ENCODE assay signal across 8 mouse cellular contexts in the genomic region with DNA sequence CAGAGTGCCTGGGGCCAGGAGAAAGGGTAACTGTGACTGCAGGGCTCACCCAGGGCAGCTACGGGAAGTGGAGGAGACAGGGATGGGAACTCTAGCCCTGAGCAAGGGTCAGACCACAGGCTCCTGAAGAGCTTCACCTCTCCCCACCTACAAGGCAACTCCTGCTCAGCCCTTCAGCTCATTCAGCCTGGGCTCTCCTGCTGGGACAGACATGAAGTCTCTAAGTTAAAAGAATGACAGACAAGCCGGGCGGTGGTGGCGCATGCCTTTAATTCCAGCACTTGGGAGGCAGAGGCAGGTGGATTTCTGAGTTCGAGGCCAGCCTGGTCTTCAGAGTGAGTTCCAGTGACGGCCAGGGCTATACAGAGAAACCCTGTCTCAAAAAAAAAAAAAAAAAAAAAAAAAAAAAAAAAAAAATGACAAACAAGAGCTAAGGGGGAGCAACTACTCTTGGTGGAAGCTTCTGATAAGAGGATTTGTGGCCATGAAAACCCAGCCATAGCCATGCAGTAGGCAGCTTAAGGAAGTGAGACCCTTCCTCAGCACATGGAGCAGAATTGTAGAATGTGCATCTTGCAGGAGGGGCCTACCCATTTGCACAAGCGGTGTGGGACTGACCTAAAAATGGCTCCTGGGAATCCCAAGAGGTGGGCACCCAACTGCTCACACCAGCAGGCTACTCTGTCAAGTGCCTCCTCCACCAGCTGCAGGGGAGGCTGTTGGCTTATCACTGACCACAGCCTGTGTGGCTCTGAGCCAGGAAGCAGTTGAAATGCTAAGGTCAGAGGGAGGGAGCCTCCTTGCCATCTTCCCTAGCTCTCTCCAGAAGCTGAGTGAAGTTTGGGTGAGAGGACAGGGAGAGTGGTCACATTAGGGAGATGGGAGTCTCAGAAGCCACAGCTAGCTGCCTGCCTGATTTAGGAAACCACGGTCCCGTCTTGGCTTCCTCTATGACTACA. TPM values are rescaled to one million over a fixed set of nuclear protein-coding genes. Genes with fewer than 3 reads are reported as not detected.
DNase-seq lines count a peak whose midpoint lies in the region; ATAC-seq lines count a peak whose summit lies in the region.

No protein-coding gene starts in this region.

- no peaks in the 10 kb centered on the region for H3K9me3 ChIP-seq in neural tube, embryonic 11.5 days (ENCODE audit: control insufficient read depth, low read length)
- no peaks in the 10 kb centered on the region for H3K9me3 ChIP-seq in neural tube, embryonic 14.5 days (ENCODE audit: control insufficient read depth, low read length)
- no peaks in the 10 kb centered on the region for H3K9me3 ChIP-seq in intestine, embryonic 15.5 days

- H3K4me2 ChIP-seq in neural tube, embryonic 11.5 days (ENCODE audit: low read depth) = peak overlapping the region; percentile 44
- H3K4me2 ChIP-seq in neural tube, embryonic 14.5 days (ENCODE audit: low read depth, low read length) = peak overlapping the region; percentile 98; the same call in 1 of the 2 replicates
- H3K4me2 ChIP-seq in intestine, embryonic 15.5 days (replicated peaks) = no peak overlapping the region

- ATAC-seq in neural tube, embryonic 11.5 days (ENCODE audit: insufficient read depth, low FRiP score, low TSS enrichment) = no peak
- peak; percentile 62 for ATAC-seq in common myeloid progenitor, adult 5-6 weeks (replicated peaks; ENCODE audit: low read depth, poor library complexity, severe bottlenecking)
- no peak for ATAC-seq in neural tube, embryonic 14.5 days (ENCODE audit: low read depth)
- no peak for ATAC-seq in intestine, embryonic 15.5 days

- no peak for DNase-seq in neural tube, embryonic 11.5 days (ENCODE audit: low spot score)
- no peak for DNase-seq in neural tube, embryonic 10.5 days (ENCODE audit: extremely low spot score, low spot score)
- peak; percentile 61 for DNase-seq in liver
- no peak for DNase-seq in right cerebral cortex, adult 2 months (ENCODE audit: low spot score in 2 of 2)
- no peak for DNase-seq in B cell, adult 2 months

- H3K9ac ChIP-seq in neural tube, embryonic 11.5 days (ENCODE audit: low read length) = peak overlapping the region; percentile 91
- H3K9ac ChIP-seq in neural tube, embryonic 14.5 days (replicated peaks; ENCODE audit: low read depth, low read length) = peak overlapping the region; percentile 34; the same call in 1 of the 2 replicates
- H3K9ac ChIP-seq in intestine, embryonic 15.5 days = no peak overlapping the region

- no peaks in the 10 kb centered on the region for H3K36me3 ChIP-seq in neural tube, embryonic 11.5 days (ENCODE audit: control insufficient read depth, insufficient read depth, low read length)
- H3K36me3 ChIP-seq in neural tube, embryonic 14.5 days (ENCODE audit: control insufficient read depth, insufficient read depth, low read length) = no peaks in the 10 kb centered on the region
- H3K36me3 ChIP-seq in intestine, embryonic 15.5 days = no peaks in the 10 kb centered on the region

- H3K27me3 ChIP-seq in neural tube, embryonic 11.5 days (ENCODE audit: control insufficient read depth, insufficient read depth, low read length) = peaks cover 7% of the 10 kb centered on the region
- no peaks in the 10 kb centered on the region for H3K27me3 ChIP-seq in neural tube, embryonic 14.5 days (ENCODE audit: control insufficient read depth, insufficient read depth, low read length)
- H3K27me3 ChIP-seq in intestine, embryonic 15.5 days (replicated peaks) = peaks cover 59% of the 10 kb centered on the region

- H3K4me3 ChIP-seq in neural tube, embryonic 11.5 days (ENCODE audit: low read depth, low read length) = no peak overlapping the region
- no peak overlapping the region for H3K4me3 ChIP-seq in neural tube, embryonic 14.5 days (ENCODE audit: low read depth, low read length)
- no peak overlapping the region for H3K4me3 ChIP-seq in intestine, embryonic 15.5 days (replicated peaks)

- H3K4me1 ChIP-seq in neural tube, embryonic 11.5 days (ENCODE audit: control insufficient read depth, insufficient read depth, low read length) = no peaks in the 10 kb centered on the region; the same call in 1 of the 2 replicates
- H3K4me1 ChIP-seq in neural tube, embryonic 14.5 days (ENCODE audit: control insufficient read depth, insufficient read depth, low read length) = peaks cover 17% of the 10 kb centered on the region
- peaks cover 9% of the 10 kb centered on the region for H3K4me1 ChIP-seq in intestine, embryonic 15.5 days (replicated peaks)

- WGBS in neural tube, embryonic 11.5 days = 77% methylated on average over 9 of the region's 9 CpGs
- WGBS in neural tube, embryonic 14.5 days = 75% methylated on average over 9 of the region's 9 CpGs
- 70% methylated on average over 9 of the region's 9 CpGs for WGBS in intestine, embryonic 15.5 days

- H3K27ac ChIP-seq in neural tube, embryonic 11.5 days (ENCODE audit: low read depth, low read length) = no peak overlapping the region
- peak overlapping the region; percentile 96 for H3K27ac ChIP-seq in neural tube, embryonic 14.5 days (ENCODE audit: low read depth, low read length)
- no peak overlapping the region for H3K27ac ChIP-seq in intestine, embryonic 15.5 days

RNA-seq across cellular contexts. Expression of a gene that starts 2.0 kb away (rescaled TPM):
- 0.20 TPM in 1 of 2 replicates, not detected in the other for polyA plus RNA-seq in neural tube, embryonic 11.5 days (2014; fragmentation: Nextera tagmentation; extraction: Ambion mirVana)
- not detected in 2 replicates for total RNA-seq in common myeloid progenitor, adult 5-6 weeks (2017)
- polyA plus RNA-seq in neural tube, embryonic 14.5 days (2014; fragmentation: Nextera tagmentation; extraction: Ambion mirVana) = 0.22 and 0.33 TPM in 2 replicates
- 0.04 TPM in 1 of 2 replicates, not detected in the other for polyA plus RNA-seq in intestine, embryonic 15.5 days (2015; fragmentation: Nextera tagmentation; extraction: Ambion mirVana)

RNA-seq across cellular contexts. Expression of a gene that starts 2.4 kb away (rescaled TPM):
- 872 and 1,012 TPM in 2 replicates for polyA plus RNA-seq in neural tube, embryonic 11.5 days (2014; fragmentation: Nextera tagmentation; extraction: Ambion mirVana)
- 0.87 TPM in 1 of 2 replicates, not detected in the other for total RNA-seq in common myeloid progenitor, adult 5-6 weeks (2017)
- 1,600 and 1,632 TPM in 2 replicates for polyA plus RNA-seq in neural tube, embryonic 14.5 days (2014; fragmentation: Nextera tagmentation; extraction: Ambion mirVana)
- polyA plus RNA-seq in intestine, embryonic 15.5 days (2015; fragmentation: Nextera tagmentation; extraction: Ambion mirVana) = 59.1 and 63.8 TPM in 2 replicates

RNA-seq across cellular contexts. Expression of a gene that starts 14.5 kb away (rescaled TPM):
- polyA plus RNA-seq in neural tube, embryonic 11.5 days (2014; fragmentation: Nextera tagmentation; extraction: Ambion mirVana) = 36.5 and 41.7 TPM in 2 replicates
- total RNA-seq in common myeloid progenitor, adult 5-6 weeks (2017) = 41.3 and 43.9 TPM in 2 replicates
- polyA plus RNA-seq in neural tube, embryonic 14.5 days (2014; fragmentation: Nextera tagmentation; extraction: Ambion mirVana) = 47.4 and 52.8 TPM in 2 replicates
- polyA plus RNA-seq in intestine, embryonic 15.5 days (2015; fragmentation: Nextera tagmentation; extraction: Ambion mirVana) = 26.0 and 26.4 TPM in 2 replicates

RNA-seq across cellular contexts. Expression of a gene that starts 35.3 kb away (rescaled TPM):
- polyA plus RNA-seq in neural tube, embryonic 11.5 days (2014; fragmentation: Nextera tagmentation; extraction: Ambion mirVana) = 211 and 217 TPM in 2 replicates
- 105 and 176 TPM in 2 replicates for total RNA-seq in common myeloid progenitor, adult 5-6 weeks (2017)
- 379 and 405 TPM in 2 replicates for polyA plus RNA-seq in neural tube, embryonic 14.5 days (2014; fragmentation: Nextera tagmentation; extraction: Ambion mirVana)
- polyA plus RNA-seq in intestine, embryonic 15.5 days (2015; fragmentation: Nextera tagmentation; extraction: Ambion mirVana) = 147 and 170 TPM in 2 replicates

Comparison
In these comparisons a context has a peak if more than half of its experiments do, and no peak if none do; other contexts are left out.
1. RNA of a gene that starts 2.4 kb away (polyA plus RNA-seq): 1,600 to 1,632 TPM in neural tube, embryonic 14.5 days and 872 to 1,012 TPM in neural tube, embryonic 11.5 days; 59.1 to 63.8 TPM in intestine, embryonic 15.5 days; every median in the first group is over 10 times any median in the second.